Mouse (Mus musculus) limb, embryonic 10.5 days (tissue): ENCODE data around the gene Mgrn1. TPM values are rescaled to one million over a fixed set of nuclear protein-coding genes. Genes with fewer than 3 reads are reported as not detected.
A peak's percentile ranks its signal among the peaks of the same experiment; 100 is the strongest.

Experiments
- DNase-seq: peaks from one replicate; pipeline ENCODE4 v3.0.0-alpha.2; 2017; ENCODE audit warnings: low spot score
- H3K27ac ChIP-seq: fragments of 300-500 bp; sonication (generic); 2 replicates; pipeline ENCODE4 v1.5.1; 2016; ENCODE audit warnings: mild to moderate bottlenecking
- H3K27me3 ChIP-seq: fragments of 300-500 bp; sonication (generic); 2 replicates; pipeline ENCODE4 v1.6.1; 2016; ENCODE audit warnings: low read depth, mild to moderate bottlenecking; ENCODE audit not compliant: poor library complexity, severe bottlenecking
- H3K36me3 ChIP-seq: fragments of 300-500 bp; sonication (generic); 2 replicates; pipeline ENCODE4 v1.6.1; 2016; ENCODE audit warnings: mild to moderate bottlenecking, moderate library complexity
- H3K4me1 ChIP-seq: fragments of 300-500 bp; sonication (generic); 2 replicates; pipeline ENCODE4 v1.6.1; 2016
- H3K4me3 ChIP-seq: fragments of 300-500 bp; sonication (generic); 2 replicates; pipeline ENCODE4 v1.5.1; 2016; ENCODE audit warnings: mild to moderate bottlenecking, moderate library complexity
- H3K9me3 ChIP-seq: fragments of 300-500 bp; sonication (generic); replicated peaks from 2 replicates; pipeline ENCODE4 v1.6.1; 2016; ENCODE audit warnings: mild to moderate bottlenecking
- WGBS: fragments of 180-500 bp; shearing (Covaris S2); methylation state at CpG from one replicate; pipeline ENCODE4 v1.1.7; 2016; 5-methylcytosine and 5-hydroxymethylcytosine counted together
- polyA plus RNA-seq: library from polyadenylated mRNA; unstranded; fragments of >200 nt; fragmentation: Nextera tagmentation; extraction: Ambion mirVana; gene quantifications from 2 replicates; pipeline ENCODE4 v1.2.1, GENCODE M21; 2016

The Mgrn1 gene
- polyA plus RNA-seq, 1 experiment from 2014 or later = 84.5 TPM

GRCm38 (mm10) chr16:4940311-4940850 is 54.3 kb downstream of the Mgrn1 start:
- Histone ChIP-seq H3K27ac (peak overlapping the region; percentile 88; the same call in 1 of the 2 replicates), H3K4me3 (peak overlapping the region; percentile 87), H3K27me3 (no peaks in the 10 kb centered on the region), H3K36me3 (peaks cover 81% of the 10 kb centered on the region), H3K9me3 (no peaks in the 10 kb centered on the region), H3K4me1 (peaks cover 17% of the 10 kb centered on the region)
- no peak for DNase-seq
- 94% methylated on average over 10 of the region's 10 CpGs for WGBS

GRCm38 (mm10) chr16:4941016-4941415 is 55.0 kb downstream of the Mgrn1 start:
- DNase-seq = no peak
- peaks cover 17% of the 10 kb centered on the region for H3K4me1 ChIP-seq
- H3K27ac ChIP-seq = no peak overlapping the region
- no peaks in the 10 kb centered on the region for H3K9me3 ChIP-seq
- H3K36me3 ChIP-seq = peaks cover 81% of the 10 kb centered on the region
- H3K4me3 ChIP-seq = no peak overlapping the region
- no peaks in the 10 kb centered on the region for H3K27me3 ChIP-seq

- peaks cover 17% of the 10 kb centered on the region for H3K4me1 ChIP-seq
- H3K36me3 ChIP-seq = peaks cover 81% of the 10 kb centered on the region
- no peak for DNase-seq
- H3K27me3 ChIP-seq = no peaks in the 10 kb centered on the region
- H3K27ac ChIP-seq = no peak overlapping the region
- H3K4me3 ChIP-seq = no peak overlapping the region
- 91% methylated on average over 8 of the region's 8 CpGs for WGBS
- H3K9me3 ChIP-seq = no peaks in the 10 kb centered on the region
Measured at GRCm38 (mm10) chr16:4942868-4943267, 56.8 kb downstream of the Mgrn1 start.

GRCm38 (mm10) chr16:4943431-4943830 is 57.4 kb downstream of the Mgrn1 start:
- Histone ChIP-seq H3K4me3 (no peak overlapping the region), H3K27me3 (no peaks in the 10 kb centered on the region), H3K9me3 (no peaks in the 10 kb centered on the region), H3K27ac (no peak overlapping the region), H3K36me3 (peaks cover 84% of the 10 kb centered on the region), H3K4me1 (peaks cover 16% of the 10 kb centered on the region)
- WGBS = 95% methylated on average over 3 of the region's 3 CpGs
- no peak for DNase-seq

- 84% methylated on average over 4 of the region's 4 CpGs for WGBS
- H3K36me3 ChIP-seq = peaks cover 92% of the 10 kb centered on the region
- no peak for DNase-seq
- peaks cover under 1% of the 10 kb centered on the region; the same call in 1 of the 2 replicates for H3K4me1 ChIP-seq
- no peaks in the 10 kb centered on the region for H3K27me3 ChIP-seq
- no peak overlapping the region for H3K4me3 ChIP-seq
- no peaks in the 10 kb centered on the region for H3K9me3 ChIP-seq
- H3K27ac ChIP-seq = no peak overlapping the region
Measured at GRCm38 (mm10) chr16:4945415-4945814, 59.4 kb downstream of the Mgrn1 start.

GRCm38 (mm10) chr16:4946155-4946554 is 60.1 kb downstream of the Mgrn1 start:
- Histone ChIP-seq H3K4me3 (no peak overlapping the region), H3K36me3 (peaks cover 92% of the 10 kb centered on the region), H3K9me3 (no peaks in the 10 kb centered on the region), H3K4me1 (no peaks in the 10 kb centered on the region), H3K27ac (no peak overlapping the region), H3K27me3 (no peaks in the 10 kb centered on the region)
- WGBS = 92% methylated on average over 3 of the region's 3 CpGs
- no peak for DNase-seq

GRCm38 (mm10) chr16:4947378-4947777 is 61.3 kb downstream of the Mgrn1 start:
- DNase-seq = no peak
- Histone ChIP-seq H3K27me3 (no peaks in the 10 kb centered on the region), H3K9me3 (no peaks in the 10 kb centered on the region), H3K27ac (no peak overlapping the region), H3K36me3 (peaks cover 92% of the 10 kb centered on the region), H3K4me3 (no peak overlapping the region), H3K4me1 (no peaks in the 10 kb centered on the region)
- WGBS = 88% methylated on average over 4 of the region's 4 CpGs

GRCm38 (mm10) chr16:4956609-4957008 is 70.6 kb downstream of the Mgrn1 start:
- Histone ChIP-seq H3K27ac (no peak overlapping the region), H3K4me3 (no peak overlapping the region), H3K36me3 (peaks cover 86% of the 10 kb centered on the region), H3K4me1 (no peaks in the 10 kb centered on the region), H3K9me3 (no peaks in the 10 kb centered on the region), H3K27me3 (no peaks in the 10 kb centered on the region)
- 96% methylated on average over 3 of the region's 3 CpGs for WGBS
- DNase-seq = no peak

GRCm38 (mm10) chr16:4957446-4957845 is 71.4 kb downstream of the Mgrn1 start:
- peaks cover 3% of the 10 kb centered on the region; the same call in 1 of the 2 replicates for H3K4me1 ChIP-seq
- WGBS = 90% methylated on average over 3 of the region's 3 CpGs

GRCm38 (mm10) chr16:4960260-4960659 is 74.2 kb downstream of the Mgrn1 start:
- 93% methylated on average over 8 of the region's 8 CpGs for WGBS
- H3K9me3 ChIP-seq = no peaks in the 10 kb centered on the region
- peaks cover 20% of the 10 kb centered on the region for H3K4me1 ChIP-seq
- DNase-seq = no peak
- H3K36me3 ChIP-seq = peaks cover 50% of the 10 kb centered on the region
- no peak overlapping the region for H3K27ac ChIP-seq
- H3K27me3 ChIP-seq = no peaks in the 10 kb centered on the region
- H3K4me3 ChIP-seq = no peak overlapping the region

More at GRCm38 (mm10) chr16:4957446-4957845, 71.4 kb downstream of the Mgrn1 start:
- Histone ChIP-seq H3K4me3 (no peak overlapping the region), H3K36me3 (peaks cover 78% of the 10 kb centered on the region), H3K9me3 (no peaks in the 10 kb centered on the region), H3K27ac (no peak overlapping the region), H3K27me3 (no peaks in the 10 kb centered on the region)
- DNase-seq = no peak

GRCm38 (mm10) chr16:4963346-4963745 is 77.3 kb downstream of the Mgrn1 start:
- H3K27ac ChIP-seq = no peak overlapping the region
- DNase-seq = no peak
- peaks cover 23% of the 10 kb centered on the region for H3K4me1 ChIP-seq
- WGBS = 47% methylated on average over 9 of the region's 9 CpGs
- peaks cover 20% of the 10 kb centered on the region for H3K36me3 ChIP-seq
- H3K4me3 ChIP-seq = peak overlapping the region; percentile 93
- no peaks in the 10 kb centered on the region for H3K9me3 ChIP-seq
- H3K27me3 ChIP-seq = no peaks in the 10 kb centered on the region

GRCm38 (mm10) chr16:4963797-4964709 is 78.0 kb downstream of the Mgrn1 start, which contains the start of gene Anks3:
Gene Anks3, minus strand, starts transcription at chr16:4964205.
- H3K36me3 ChIP-seq = peaks cover 16% of the 10 kb centered on the region
- no peaks in the 10 kb centered on the region for H3K27me3 ChIP-seq
- peak within 1 kb of the TSS; percentile 93 for H3K4me3 ChIP-seq
- H3K9me3 ChIP-seq = no peaks in the 10 kb centered on the region
- under 1% methylated on average over 76 of the region's 76 CpGs for WGBS
- H3K27ac ChIP-seq = peak within 1 kb of the TSS; percentile 78
- peak; percentile 96 for DNase-seq
- peaks cover 23% of the 10 kb centered on the region for H3K4me1 ChIP-seq

- Histone ChIP-seq H3K4me1 (peaks cover 23% of the 10 kb centered on the region), H3K27me3 (no peaks in the 10 kb centered on the region), H3K4me3 (peak overlapping the region; percentile 93), H3K36me3 (peaks cover 8% of the 10 kb centered on the region), H3K27ac (peak overlapping the region; percentile 78), H3K9me3 (no peaks in the 10 kb centered on the region)
- 26% methylated on average over 13 of the region's 13 CpGs for WGBS
- no peak for DNase-seq
Measured at GRCm38 (mm10) chr16:4964731-4965391, 78.8 kb downstream of the Mgrn1 start.
